Mouse (Mus musculus) embryonic fibroblast, embryonic 13.5 days (primary cell): ENCODE data around the gene Ripk1. TPM values are rescaled to one million over a fixed set of nuclear protein-coding genes. Genes with fewer than 3 reads are reported as not detected.

ENCODE experiments used
- H3K27ac ChIP-seq: 2 replicates; pipeline ENCODE4 v1.5.1; 2012; ENCODE audit warnings: low read length, control low read depth, inconsistent platforms; ENCODE audit not compliant: insufficient read depth
- H3K4me1 ChIP-seq: 2 replicates; pipeline ENCODE4 v1.6.1; 2011; ENCODE audit warnings: low read length; ENCODE audit not compliant: control insufficient read depth, insufficient read depth
- H3K4me3 ChIP-seq: 2 replicates; pipeline ENCODE4 v1.5.1; 2011; ENCODE audit warnings: mild to moderate bottlenecking, control low read depth, low read length; ENCODE audit not compliant: insufficient read depth
- CTCF ChIP-seq: IDR thresholded peaks from 2 replicates; pipeline ENCODE4 v1.5.1; 2011; ENCODE audit warnings: mild to moderate bottlenecking, control low read depth, low read length, moderate library complexity, borderline replicate concordance; ENCODE audit not compliant: insufficient read depth
- POLR2A ChIP-seq: IDR thresholded peaks from 2 replicates; pipeline ENCODE4 v1.6.1; 2011; ENCODE audit warnings: low read depth, mild to moderate bottlenecking, control low read depth, low read length, moderate library complexity
- polyA plus RNA-seq: library from polyadenylated mRNA; stranded (reverse); fragments of >200 nt; gene quantifications from 2 replicates; pipeline ENCODE4 v1.2.4, GENCODE M21; 2011; ENCODE audit warnings: low read depth; ENCODE audit not compliant: missing spikeins, insufficient read length

The Ripk1 gene
- polyA plus RNA-seq, 1 experiment = 43.4 TPM

DNA sequence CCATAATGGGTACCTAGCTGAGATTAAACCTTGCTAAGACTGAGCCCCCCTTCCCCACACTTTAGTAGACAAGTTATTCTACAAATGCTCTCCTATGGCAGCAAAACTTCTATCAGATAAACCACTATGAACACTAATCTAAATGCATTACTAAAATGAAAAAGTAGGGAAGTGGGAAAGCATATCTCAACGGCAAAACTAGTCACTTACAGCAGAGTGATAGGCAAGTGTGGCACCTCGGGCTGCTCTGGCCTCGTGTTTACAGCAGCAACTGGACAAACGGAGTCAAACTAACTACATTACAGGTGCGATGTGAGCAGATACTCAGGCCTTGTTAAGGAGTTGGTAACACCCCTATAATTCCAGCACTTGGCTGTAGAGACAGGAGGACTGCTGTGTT lies 12.5 kb upstream of the Ripk1 start:
- Histone ChIP-seq H3K4me1 (no peaks in the 10 kb centered on the region), H3K4me3 (no peak overlapping the region), H3K27ac (no peak overlapping the region)
- TF ChIP-seq POLR2A = no peak
- no peak for TF ChIP-seq CTCF

DNA sequence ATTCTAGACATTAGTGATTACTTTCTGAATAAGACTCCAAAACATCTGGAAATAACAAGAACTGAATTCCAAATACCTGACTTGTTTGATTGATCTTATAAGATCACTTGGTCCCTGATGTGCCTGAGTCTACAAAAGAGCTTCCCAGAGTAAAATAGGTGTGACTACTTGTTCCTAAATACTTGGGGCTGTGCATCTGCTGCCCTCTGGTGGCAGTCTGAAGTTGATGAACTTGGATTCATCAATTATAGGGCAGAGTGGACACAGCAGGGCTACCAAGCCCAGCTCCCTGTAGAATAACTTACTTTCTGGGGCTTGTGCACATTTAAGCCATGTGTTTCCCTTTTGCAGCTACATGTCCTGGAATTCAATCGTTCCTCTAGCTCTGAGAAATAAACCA lies 7.0 kb upstream of the Ripk1 start:
- TF ChIP-seq POLR2A = no peak
- peak; percentile 31; the same call in 1 of the 2 replicates for TF ChIP-seq CTCF
- no peak overlapping the region for H3K4me3 ChIP-seq
- H3K27ac ChIP-seq = no peak overlapping the region
- no peaks in the 10 kb centered on the region for H3K4me1 ChIP-seq

DNA sequence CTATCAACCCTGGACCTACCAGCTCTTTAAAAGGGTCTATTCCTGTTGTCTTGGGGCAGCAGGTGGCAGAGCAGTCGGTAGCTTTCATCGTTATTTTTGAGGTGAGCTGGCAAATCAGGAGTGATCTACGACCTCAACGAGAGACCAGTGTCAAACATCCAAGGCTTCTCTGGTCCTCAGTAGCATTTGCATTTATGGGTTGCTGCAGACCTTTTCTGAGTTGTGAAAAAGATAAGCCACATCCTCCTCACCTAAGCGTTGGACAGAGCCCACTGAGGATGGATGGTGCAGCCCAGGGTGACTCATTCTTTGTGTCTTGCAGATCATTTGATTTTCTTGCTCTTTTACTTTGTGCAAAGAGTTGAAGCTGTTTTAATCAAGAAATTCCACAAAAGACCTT lies 895 bp downstream of the Ripk1 start:
- H3K4me1 ChIP-seq = no peaks in the 10 kb centered on the region; the same call in none of the 2 replicates
- no peak for TF ChIP-seq CTCF
- TF ChIP-seq POLR2A = no peak
- H3K27ac ChIP-seq = no peak overlapping the region
- H3K4me3 ChIP-seq = peak overlapping the region; percentile 76

GRCm38 (mm10) chr13:34007234-34007633 lies 5.1 kb downstream of the Ripk1 start:
- no peak for TF ChIP-seq CTCF
- TF ChIP-seq POLR2A = no peak
- Histone ChIP-seq H3K4me1 (no peaks in the 10 kb centered on the region; the same call in none of the 2 replicates), H3K4me3 (no peak overlapping the region), H3K27ac (no peak overlapping the region)

DNA sequence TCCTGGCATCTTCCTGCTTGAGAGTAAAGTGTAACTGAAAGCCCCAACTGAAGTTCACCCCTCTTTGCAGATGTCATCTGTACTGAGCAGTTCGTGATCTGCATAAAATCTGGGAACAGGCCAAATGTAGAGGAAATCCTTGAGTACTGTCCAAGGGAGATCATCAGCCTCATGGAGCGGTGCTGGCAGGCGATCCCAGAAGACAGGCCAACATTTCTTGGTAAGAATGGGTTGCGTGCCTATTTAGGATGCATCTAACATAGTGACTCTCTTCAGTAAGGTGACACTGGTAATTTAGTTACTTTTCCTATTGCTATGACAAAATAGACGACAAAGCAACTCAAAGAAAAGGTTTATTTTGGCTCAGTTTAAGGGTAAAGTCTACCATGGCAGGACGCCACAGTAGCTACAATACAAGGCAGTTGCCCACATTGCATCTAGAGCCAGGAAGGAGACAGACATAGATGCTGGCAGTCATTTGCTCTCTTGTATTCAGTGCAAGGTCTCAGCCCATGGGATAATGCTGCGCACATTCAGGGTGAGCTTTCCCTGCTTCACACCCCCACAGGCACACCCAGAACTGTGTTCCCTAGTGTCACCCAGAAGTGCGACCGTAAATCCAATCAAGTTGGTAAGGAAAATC lies 14.9 kb downstream of the Ripk1 start:
- Histone ChIP-seq H3K4me3 (no peak overlapping the region), H3K4me1 (no peaks in the 10 kb centered on the region), H3K27ac (no peak overlapping the region)
- TF ChIP-seq POLR2A = no peak
- TF ChIP-seq CTCF = no peak

GRCm38 (mm10) chr13:34018521-34018920 lies 16.4 kb downstream of the Ripk1 start:
- TF ChIP-seq CTCF (no peak), POLR2A (no peak)
- H3K4me1 ChIP-seq = no peaks in the 10 kb centered on the region
- no peak overlapping the region for H3K27ac ChIP-seq
- no peak overlapping the region for H3K4me3 ChIP-seq

GRCm38 (mm10) chr13:34021998-34022397 lies 19.8 kb downstream of the Ripk1 start:
- TF ChIP-seq POLR2A (no peak), CTCF (no peak)
- Histone ChIP-seq H3K27ac (no peak overlapping the region), H3K4me3 (no peak overlapping the region), H3K4me1 (no peaks in the 10 kb centered on the region)

GRCm38 (mm10) chr13:34032041-34032440 lies 29.9 kb downstream of the Ripk1 start:
- Histone ChIP-seq H3K4me1 (peaks cover 6% of the 10 kb centered on the region), H3K27ac (0 out of 2 replicates have a peak overlapping the region, but pooled peaks have one; percentile 23), H3K4me3 (no peak overlapping the region)
- TF ChIP-seq CTCF (no peak), POLR2A (no peak)

GRCm38 (mm10) chr13:34035424-34035823 lies 33.3 kb downstream of the Ripk1 start:
- TF ChIP-seq CTCF = no peak
- TF ChIP-seq POLR2A = no peak
- Histone ChIP-seq H3K4me1 (peaks cover 6% of the 10 kb centered on the region), H3K27ac (no peak overlapping the region), H3K4me3 (no peak overlapping the region)

GRCm38 (mm10) chr13:34036726-34037125 lies 34.6 kb downstream of the Ripk1 start:
- Histone ChIP-seq H3K27ac (no peak overlapping the region), H3K4me3 (no peak overlapping the region), H3K4me1 (peaks cover 6% of the 10 kb centered on the region)
- no peak for TF ChIP-seq CTCF
